Mouse (Mus musculus) lung, adult 2 months (tissue): ENCODE measurements around the gene Gm6588.

Source experiments
- CTCF ChIP-seq: fragments of 200-500 bp; IDR thresholded peaks from 2 replicates; pipeline ENCODE4 v1.5.1; 2011; ENCODE audit warnings: mild to moderate bottlenecking, low read length, control low read depth; ENCODE audit not compliant: insufficient read depth
- POLR2A ChIP-seq: fragments of 200-500 bp; IDR thresholded peaks from 2 replicates; pipeline ENCODE4 v1.6.1; 2011; ENCODE audit warnings: low read depth, mild to moderate bottlenecking, control low read depth, low read length, borderline replicate concordance; ENCODE audit errors: extremely low read depth

DNA sequence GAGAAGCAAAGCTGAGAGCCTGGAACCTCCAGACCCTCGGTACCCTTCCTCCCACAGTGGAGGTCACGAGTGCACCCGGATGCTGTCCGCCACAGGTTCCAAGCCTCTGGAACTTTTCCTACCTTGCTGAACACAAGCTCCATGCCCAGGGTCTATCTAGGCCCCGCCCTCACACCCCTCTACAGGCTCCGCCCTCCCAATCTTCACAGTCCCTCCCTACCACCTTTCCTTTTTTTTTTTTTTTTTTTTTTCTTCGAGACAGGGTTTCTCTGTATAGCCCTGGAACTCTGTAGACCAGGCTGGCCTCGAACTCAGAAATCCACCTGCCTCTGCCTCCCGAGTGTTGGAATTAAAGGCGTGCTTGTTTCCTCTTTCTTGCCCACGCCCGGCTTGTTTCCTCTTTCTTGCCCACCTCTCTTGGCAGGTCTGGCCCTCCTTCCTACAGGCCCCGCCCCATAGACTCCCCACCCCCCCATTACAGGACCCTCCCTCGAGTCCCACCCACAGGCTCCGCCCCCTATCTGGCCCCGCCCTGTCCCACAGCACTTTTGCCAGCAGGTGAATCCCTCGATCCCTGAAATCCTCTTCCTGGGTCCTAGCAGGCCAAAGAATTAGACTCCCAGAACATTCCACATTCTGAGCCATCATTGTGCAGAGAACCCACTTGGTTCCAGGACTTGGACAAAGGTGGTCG lies at the start of gene Gm6588:
- no peak for TF ChIP-seq CTCF
- no peak for TF ChIP-seq POLR2A
